Mouse (Mus musculus) splenic B cell, adult 2 months (primary cell): ENCODE results near the gene Rgs16.

Source experiments
- DNase-seq: peaks from one replicate; pipeline ENCODE4 v3.0.0-alpha.2; 2011; ENCODE audit warnings: low read depth, low spot score
- H3K27me3 ChIP-seq: 2 replicates; pipeline ENCODE4 v1.6.1; 2012; ENCODE audit warnings: mild to moderate bottlenecking, low read length, moderate library complexity, mixed read lengths; ENCODE audit not compliant: control insufficient read depth, poor library complexity, insufficient read depth, severe bottlenecking
- H3K36me3 ChIP-seq: 2 replicates; pipeline ENCODE4 v1.6.1; 2012; ENCODE audit warnings: mild to moderate bottlenecking, low read length, moderate library complexity, mixed read lengths; ENCODE audit not compliant: control insufficient read depth, poor library complexity, insufficient read depth, severe bottlenecking

The Rgs16 gene

DNA sequence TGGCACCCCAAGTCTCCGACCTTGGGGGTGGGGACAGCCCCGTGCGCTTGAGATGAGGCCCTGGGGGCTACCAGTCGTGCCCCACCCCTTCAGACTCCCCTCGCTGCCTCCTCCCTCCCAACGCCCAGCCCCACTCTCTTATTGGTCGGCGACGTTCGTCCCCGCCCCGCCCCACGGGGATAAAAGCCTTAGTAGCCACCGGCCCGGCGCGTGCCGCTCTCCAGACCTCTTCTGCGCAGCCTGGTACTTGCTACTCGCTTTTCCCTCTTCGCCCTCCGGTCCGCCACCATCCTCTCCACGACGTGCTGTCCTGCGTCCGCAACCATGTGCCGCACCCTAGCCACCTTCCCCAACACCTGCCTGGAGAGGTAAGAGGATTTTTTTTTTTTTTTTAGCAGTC, at the start of gene Rgs16:
Gene Rgs16 (plus strand): TSS at position 205 of the 400 bp plus-strand sequence.
- H3K36me3 ChIP-seq = no peaks in the 10 kb centered on the region
- peak; percentile 44 for DNase-seq
- no peaks in the 10 kb centered on the region for H3K27me3 ChIP-seq

DNA sequence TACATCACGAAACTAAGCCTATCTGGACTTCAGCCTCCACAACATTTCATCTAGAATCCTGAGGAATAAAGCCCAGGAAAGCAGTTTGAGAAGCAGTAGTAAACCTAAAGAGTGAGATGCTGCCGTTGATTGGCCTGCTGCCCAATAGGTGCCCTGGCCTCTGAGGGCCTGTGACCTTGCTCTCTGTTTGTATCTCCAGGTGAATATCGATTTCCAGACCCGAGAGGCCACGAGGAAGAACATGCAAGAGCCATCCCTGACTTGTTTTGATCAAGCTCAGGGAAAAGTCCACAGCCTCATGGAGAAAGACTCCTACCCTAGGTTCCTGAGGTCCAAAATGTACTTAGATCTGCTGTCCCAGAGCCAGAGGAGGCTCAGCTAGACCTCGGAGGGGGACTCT, 47.6 kb upstream of the Rgs16 start:
- Histone ChIP-seq H3K36me3 (no peaks in the 10 kb centered on the region), H3K27me3 (no peaks in the 10 kb centered on the region)
- no peak for DNase-seq

DNA sequence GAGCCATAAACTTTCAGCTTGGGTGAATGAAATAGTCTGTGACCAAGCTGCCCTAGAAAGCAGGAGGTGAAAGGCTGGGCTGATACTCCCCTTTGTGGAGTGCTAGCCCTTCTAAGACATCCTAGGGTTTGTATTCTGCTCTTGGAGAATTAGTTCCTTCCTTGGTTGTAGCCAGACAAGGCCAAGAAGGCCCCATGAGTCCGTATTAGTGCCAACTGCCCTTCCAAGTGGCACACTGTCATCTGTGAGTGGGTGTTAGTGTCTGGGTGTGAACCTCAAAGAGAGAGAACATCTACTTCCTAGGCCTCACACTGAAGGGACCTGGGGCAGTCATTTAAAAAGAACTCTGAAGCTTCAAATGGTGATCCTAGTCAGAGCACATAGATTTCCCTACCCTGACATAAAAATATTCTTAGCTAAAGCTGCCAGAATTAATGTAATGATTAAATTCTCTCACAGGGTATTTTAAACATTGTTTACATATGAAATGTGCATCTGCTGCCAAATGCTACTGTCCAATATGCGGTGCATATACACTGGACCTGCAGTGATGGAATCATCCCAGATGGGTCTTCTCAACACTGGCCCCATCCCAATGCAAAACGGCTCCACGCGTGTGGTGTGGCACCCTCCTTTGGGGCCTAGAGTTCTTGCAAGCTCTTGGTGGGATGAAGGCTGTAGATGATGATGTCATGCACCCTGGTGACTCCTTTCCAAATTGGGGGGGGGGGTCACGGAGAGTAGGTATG, 45.6 kb upstream of the Rgs16 start:
- H3K36me3 ChIP-seq = no peaks in the 10 kb centered on the region
- DNase-seq = no peak
- no peaks in the 10 kb centered on the region for H3K27me3 ChIP-seq

DNA sequence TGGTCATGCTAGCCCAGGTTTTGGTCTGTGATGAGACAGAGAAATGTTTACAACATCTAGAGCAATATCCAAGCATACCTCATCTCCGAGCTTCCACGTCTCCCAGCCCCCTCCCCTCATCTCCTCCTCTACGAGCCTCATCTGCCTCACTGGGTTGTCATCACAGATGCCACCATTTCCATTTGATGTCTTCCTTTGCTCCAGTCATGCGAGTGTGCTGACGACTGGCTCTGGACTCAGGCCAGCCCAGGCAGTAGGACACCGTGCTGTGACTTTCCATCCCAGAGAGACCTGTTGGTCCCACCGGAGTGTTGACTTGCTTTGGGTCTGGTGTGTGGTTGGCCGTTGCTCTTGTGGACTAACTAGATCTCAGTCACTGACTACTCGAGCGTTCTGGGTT, 44.8 kb upstream of the Rgs16 start:
- DNase-seq = no peak
- Histone ChIP-seq H3K36me3 (no peaks in the 10 kb centered on the region), H3K27me3 (no peaks in the 10 kb centered on the region)

DNA sequence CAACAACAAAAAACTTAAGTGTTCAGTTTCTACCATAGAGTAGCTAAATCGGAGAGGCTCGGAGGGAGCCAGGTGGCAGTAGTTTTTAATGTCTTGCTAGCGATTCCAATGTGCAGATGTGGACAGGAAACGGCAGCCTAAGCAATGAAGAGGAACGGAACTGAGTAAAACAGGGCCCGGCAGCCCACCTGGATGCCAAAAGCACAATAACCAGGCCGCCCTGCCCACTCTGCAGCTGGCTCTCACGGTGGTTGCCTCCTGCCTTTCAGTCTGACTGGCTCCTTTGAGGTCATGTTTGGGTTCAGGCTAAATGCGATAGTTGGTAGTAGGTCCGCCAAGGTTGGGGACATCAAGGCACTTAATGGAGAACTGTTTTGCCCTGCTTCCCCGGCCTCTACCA, 44.1 kb upstream of the Rgs16 start:
- H3K27me3 ChIP-seq = no peaks in the 10 kb centered on the region
- no peaks in the 10 kb centered on the region for H3K36me3 ChIP-seq
- DNase-seq = peak; percentile 8

DNA sequence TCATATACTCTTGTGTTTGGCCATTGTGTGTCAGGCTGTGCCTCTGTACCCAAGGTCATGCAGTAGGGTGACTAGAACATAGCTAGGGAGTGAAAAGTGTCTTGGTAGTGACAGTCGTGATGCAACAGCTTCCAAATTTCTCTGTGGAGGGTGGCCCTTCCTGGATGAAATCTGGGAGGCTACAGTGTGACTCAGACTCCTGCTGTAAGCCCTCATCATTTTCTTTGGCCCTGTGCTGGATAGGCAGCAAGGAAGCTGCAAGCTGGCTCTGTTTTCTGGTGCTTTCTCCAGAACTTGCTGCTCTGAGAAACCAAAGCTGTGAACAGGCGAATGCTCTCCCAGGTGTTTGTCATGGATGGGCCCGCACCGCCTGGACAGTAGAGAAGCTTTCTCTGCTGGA, 43.6 kb upstream of the Rgs16 start:
- no peaks in the 10 kb centered on the region for H3K36me3 ChIP-seq
- no peaks in the 10 kb centered on the region for H3K27me3 ChIP-seq
- DNase-seq = no peak

DNA sequence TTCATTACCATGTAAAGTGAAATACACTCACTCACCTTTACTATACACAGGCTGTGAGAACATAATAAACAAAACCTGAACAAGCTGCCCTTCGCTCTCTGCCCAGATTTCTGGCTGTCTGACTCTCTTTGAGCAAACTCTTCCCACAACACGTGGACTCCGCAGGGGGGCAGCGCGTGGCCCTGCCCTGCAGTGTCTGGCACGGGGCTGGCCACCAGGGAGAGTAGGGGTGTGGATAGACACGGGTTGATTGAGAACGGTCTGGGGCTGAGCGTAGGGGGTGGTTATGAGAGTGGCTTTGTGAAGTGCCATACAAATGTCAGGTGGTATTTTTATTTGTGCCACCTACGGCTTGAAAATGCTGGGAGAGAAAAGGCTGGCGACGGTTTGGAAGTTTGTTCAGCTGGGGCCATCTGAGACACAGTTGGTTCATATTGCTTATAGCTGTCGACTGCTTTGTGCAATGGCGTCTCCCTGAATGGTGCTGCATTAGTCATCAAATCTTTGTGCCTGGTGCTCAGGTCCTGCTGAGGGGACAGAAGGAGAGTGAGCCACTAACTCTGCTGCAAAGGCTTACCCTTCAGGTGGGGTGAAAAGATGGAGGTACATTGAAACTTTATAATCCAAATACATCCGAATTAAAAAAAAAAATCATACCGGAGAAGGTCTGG, 42.4 kb upstream of the Rgs16 start:
- no peak for DNase-seq
- no peaks in the 10 kb centered on the region for H3K27me3 ChIP-seq
- no peaks in the 10 kb centered on the region for H3K36me3 ChIP-seq

DNA sequence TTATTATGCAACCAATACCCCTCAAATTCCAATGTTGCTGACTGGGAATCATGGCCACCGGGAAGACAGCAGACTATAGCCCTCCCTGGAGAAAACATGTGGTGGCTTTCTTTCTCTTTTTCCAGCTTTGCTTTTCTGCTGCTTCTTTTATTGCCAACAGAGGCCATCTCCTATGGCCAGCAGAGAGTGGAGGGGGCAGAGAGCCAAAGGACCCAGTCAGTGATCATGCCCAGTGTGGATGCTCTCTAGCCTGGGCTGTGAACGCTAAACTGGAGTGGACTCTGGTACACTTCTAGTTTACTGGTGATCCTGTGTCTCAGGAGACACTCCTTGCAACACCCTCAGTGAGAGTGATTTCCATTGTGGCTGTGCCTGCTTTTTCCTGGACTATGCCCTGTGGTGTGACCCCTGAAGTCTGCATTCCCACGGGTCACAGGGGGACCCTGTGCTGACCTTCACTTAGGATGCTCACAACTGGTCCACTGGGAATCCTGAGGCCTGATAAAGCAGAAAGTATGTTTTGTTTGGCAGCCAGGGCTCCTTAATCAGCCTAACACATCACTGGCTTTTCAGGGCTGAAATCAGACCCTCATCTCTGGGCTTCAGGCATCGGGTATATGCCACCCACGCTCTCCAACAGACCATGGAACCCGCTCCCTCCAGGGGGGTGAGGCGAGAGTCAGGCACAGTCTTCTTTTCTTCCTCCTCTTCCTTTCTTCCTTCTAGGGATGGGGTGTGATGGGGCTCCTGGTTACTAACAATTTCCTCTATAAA, 41.7 kb upstream of the Rgs16 start:
- no peak for DNase-seq
- no peaks in the 10 kb centered on the region for H3K36me3 ChIP-seq
- H3K27me3 ChIP-seq = no peaks in the 10 kb centered on the region

DNA sequence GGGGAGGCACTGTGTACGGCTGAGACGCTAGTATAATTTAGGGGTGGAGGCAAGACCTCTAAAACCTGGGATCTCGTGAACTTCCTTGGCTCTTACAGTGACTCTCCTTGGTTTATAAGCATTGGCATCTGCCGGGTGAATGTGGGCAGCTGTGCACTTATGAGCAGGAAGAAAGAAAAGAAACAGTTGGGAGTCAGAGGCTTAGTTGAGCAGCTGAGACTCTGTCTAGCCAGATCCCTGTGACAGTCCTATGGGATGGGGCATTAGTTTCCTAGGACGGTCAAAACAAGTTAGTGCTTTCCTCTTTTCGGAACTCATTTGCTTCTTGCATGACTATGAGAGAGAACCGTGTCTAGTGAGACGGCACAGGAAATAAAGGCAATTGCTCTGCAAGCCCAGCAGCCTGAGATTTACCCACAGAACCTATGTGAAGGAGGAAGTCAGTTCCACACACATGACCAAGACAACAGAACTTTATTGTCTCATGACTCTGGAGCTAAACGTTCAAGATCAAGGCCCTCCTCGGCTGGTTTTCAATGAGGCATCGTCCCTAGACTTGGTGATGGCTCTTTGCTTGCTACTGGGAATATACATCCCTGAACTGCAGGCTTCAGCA, 39.6 kb upstream of the Rgs16 start:
- Histone ChIP-seq H3K36me3 (no peaks in the 10 kb centered on the region), H3K27me3 (no peaks in the 10 kb centered on the region)
- DNase-seq = peak; percentile 38

DNA sequence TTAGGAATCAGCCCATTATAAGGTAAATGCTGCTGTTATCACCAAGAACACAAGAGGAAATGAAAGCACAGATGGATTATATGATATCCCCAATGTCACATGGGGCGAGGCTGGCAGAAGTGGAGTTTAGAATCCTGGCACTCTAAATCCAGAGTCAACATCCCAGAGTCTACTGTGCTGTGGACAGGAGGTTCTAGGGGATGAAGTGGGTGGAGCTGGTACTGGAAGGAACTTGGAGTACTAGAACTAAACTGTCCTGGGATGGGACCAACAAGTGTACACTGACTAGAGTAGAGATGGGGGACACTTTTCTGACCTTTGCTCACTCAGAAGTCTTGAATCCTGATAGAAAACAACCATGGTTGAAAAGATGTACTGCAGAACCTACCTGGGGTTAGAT, 38.7 kb upstream of the Rgs16 start:
- H3K27me3 ChIP-seq = no peaks in the 10 kb centered on the region
- DNase-seq = no peak
- H3K36me3 ChIP-seq = no peaks in the 10 kb centered on the region

DNA sequence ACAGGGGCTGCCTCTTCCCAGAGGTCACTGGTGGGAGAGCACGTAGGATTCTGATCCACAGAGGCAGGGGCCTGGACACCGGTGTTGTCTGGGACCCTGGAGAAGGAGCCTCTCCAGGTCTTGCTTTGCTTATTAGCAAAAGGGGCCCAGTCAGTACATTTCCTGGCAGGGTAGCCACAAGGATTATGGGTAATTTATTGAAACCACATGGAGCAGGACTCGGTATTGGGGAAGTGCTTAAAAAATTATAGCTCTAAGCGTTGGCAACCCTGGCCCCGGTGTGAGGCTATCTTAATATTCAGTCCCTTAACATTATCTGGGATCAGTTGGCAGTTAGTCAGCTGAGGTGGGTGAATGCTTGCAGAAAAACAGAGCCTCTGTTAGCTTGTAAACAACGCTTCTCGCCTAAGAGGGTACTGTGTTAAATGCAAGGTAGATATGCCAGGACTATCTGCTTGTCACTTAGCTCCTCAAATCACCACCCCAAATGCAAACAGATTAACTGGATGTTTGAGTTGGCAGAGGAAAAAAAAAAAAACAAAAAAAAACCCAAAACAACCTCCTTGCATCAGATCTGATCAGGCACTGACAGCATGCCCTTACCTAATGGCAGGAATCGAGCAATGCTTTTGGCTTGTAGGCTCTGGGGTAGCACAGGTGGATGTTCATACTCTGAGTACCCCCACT, 37.8 kb upstream of the Rgs16 start:
- Histone ChIP-seq H3K27me3 (no peaks in the 10 kb centered on the region), H3K36me3 (no peaks in the 10 kb centered on the region)
- no peak for DNase-seq

DNA sequence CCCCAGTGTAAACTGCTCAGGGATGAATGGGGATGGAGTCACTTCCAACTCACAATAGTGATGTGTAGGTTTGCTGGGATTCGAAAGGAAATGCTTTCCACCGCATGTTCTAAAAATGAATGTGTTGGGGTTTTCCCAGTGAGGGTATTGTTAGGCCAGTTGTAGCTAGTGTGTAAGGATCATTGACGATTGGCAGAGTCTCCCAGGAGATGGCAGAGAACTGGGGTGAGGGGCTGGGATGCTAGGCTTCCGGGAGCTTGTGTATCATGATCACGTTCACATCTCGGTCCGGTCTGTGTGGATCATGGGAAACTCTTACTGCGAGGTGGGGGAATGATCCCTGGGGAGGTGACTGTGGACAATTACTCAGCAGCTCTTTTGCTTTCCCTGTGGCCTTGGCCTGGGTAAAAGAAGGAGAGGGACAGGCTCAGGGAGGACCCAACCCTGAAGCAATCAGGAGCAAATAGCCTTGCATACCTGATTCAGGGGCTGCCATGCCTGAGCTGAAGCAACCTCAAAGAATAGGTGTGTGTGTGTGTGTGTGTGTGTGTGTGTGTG, 37.2 kb upstream of the Rgs16 start:
- H3K27me3 ChIP-seq = no peaks in the 10 kb centered on the region
- DNase-seq = no peak
- H3K36me3 ChIP-seq = no peaks in the 10 kb centered on the region

DNA sequence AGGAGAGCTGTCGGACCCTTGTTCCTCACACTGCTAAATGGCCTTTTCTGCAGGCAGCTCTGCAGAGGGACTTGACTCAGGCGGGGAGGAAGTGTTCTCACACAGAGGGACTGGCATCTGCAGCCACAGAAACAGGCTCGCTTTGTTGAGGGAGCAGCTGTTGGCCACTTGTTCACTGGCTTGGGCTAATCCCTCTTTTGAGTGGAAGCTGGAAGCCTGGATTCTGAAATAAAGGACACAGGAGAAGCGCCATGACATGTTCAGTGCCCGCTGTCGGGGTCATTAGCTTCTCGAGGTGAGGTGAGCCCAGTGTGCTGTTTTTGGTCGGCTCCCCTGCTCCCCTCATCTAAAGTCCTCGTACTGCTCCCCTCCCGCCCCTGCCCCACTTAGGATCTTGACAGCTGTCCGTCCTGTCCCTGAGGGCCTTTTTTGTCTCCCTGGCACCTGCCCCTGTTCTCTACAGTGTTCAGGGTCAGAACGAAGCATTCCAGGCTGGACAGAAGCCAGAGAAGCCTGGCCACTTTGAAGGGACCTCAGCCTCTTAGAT, 36.6 kb upstream of the Rgs16 start:
- no peaks in the 10 kb centered on the region for H3K27me3 ChIP-seq
- DNase-seq = no peak
- H3K36me3 ChIP-seq = no peaks in the 10 kb centered on the region

DNA sequence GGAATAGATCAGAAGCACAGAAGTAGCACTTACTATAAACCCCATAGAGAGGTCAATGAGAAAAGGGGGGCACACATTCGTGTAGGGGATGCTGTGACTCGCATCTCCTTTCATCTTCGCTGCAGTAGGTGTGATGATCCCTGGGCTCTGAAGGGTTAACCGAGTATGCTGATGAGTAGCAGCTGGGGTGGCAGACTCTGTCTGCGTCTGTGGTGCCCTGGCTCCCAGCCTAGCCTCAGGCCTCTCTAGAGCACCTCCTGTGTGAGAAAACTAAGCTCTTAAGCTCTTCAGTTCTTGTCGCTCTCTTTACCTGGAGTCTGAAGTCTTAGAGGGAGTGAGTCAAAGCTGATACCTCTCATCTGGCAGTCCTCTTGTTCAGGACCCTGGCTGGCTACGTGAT, 36.0 kb upstream of the Rgs16 start:
- Histone ChIP-seq H3K36me3 (no peaks in the 10 kb centered on the region), H3K27me3 (no peaks in the 10 kb centered on the region)
- DNase-seq = no peak
